Mouse (Mus musculus) ES-Bruce4 (cell line): ENCODE data around the gene Pola2.

ENCODE experiments used
- EP300 ChIP-seq: IDR thresholded peaks from 2 replicates; pipeline ENCODE4 v1.6.1; 2011; ENCODE audit warnings: low read depth, low read length; ENCODE audit not compliant: insufficient read depth
- POLR2A ChIP-seq: IDR thresholded peaks from one replicate; pipeline ENCODE4 v1.8.1; 2011; ENCODE audit warnings: low read length; ENCODE audit not compliant: insufficient read depth

GRCm38 (mm10) chr19:5925311-5925855 is 38.6 kb downstream of the Pola2 start:
- no peak for TF ChIP-seq EP300
- TF ChIP-seq POLR2A, result no peak
